Mouse (Mus musculus) hindbrain, embryonic 14.5 days (tissue): ENCODE results near the gene Haus4. TPM values are rescaled to one million over a fixed set of nuclear protein-coding genes. Genes with fewer than 3 reads are reported as not detected.

Source experiments
- polyA plus RNA-seq: library from polyadenylated mRNA; unstranded; fragments of >200 nt; fragmentation: Nextera tagmentation; extraction: Ambion mirVana; gene quantifications from 2 replicates; pipeline ENCODE4 v1.2.1, GENCODE M21; 2014

The Haus4 gene
- polyA plus RNA-seq, 1 experiment from 2014 or later: 15.3 TPM

Other genes with a start within 250 kb of the Haus4 start
- 57.1 and 66.0 TPM in 2 replicates for gene Oxa1l, start 193.8 kb downstream of the Haus4 start, polyA plus RNA-seq
- gene Slc7a7, start 136.8 kb downstream of the Haus4 start, polyA plus RNA-seq: 4.5 and 6.2 TPM in 2 replicates
- gene Mrpl52, start 127.7 kb downstream of the Haus4 start, polyA plus RNA-seq: 245 and 308 TPM in 2 replicates
- 43.6 and 47.3 TPM in 2 replicates for gene Mmp14, start 123.0 kb downstream of the Haus4 start, polyA plus RNA-seq
- gene Lrp10, start 90.5 kb downstream of the Haus4 start, polyA plus RNA-seq: 29.2 and 30.8 TPM in 2 replicates
- 32.5 and 41.1 TPM in 2 replicates for gene Rem2, start 78.5 kb downstream of the Haus4 start, polyA plus RNA-seq
- 90.0 and 99.7 TPM in 2 replicates for gene Prmt5, start 37.1 kb downstream of the Haus4 start, polyA plus RNA-seq
- 3.2 and 5.0 TPM in 2 replicates for gene Ajuba, start 22.9 kb upstream of the Haus4 start, polyA plus RNA-seq
- 3.1 and 3.7 TPM in 2 replicates for gene 4931414P19Rik, start 51.4 kb upstream of the Haus4 start, polyA plus RNA-seq
- gene Psmb5, start 63.4 kb upstream of the Haus4 start, polyA plus RNA-seq: 422 and 425 TPM in 2 replicates
- 0.16 TPM in 1 of 2 replicates, not detected in the other for gene Psmb11, start 66.8 kb upstream of the Haus4 start, polyA plus RNA-seq
- gene Gm17606, start 86.3 kb upstream of the Haus4 start, polyA plus RNA-seq: not detected in 2 replicates
- 10.5 and 12.2 TPM in 2 replicates for gene Cdh24, start 86.7 kb upstream of the Haus4 start, polyA plus RNA-seq
- gene 1700123O20Rik, start 131.6 kb upstream of the Haus4 start, polyA plus RNA-seq: 67.1 and 71.2 TPM in 2 replicates
- gene Acin1, start 132.3 kb upstream of the Haus4 start, polyA plus RNA-seq: 98.2 and 99.1 TPM in 2 replicates
- 0.21 and 0.29 TPM in 2 replicates for gene Gm29776, start 144.2 kb upstream of the Haus4 start, polyA plus RNA-seq
- gene Cebpe, start 157.6 kb upstream of the Haus4 start, polyA plus RNA-seq: not detected in 2 replicates
- 9.8 and 10.7 TPM in 2 replicates for gene Slc7a8, start 227.3 kb upstream of the Haus4 start, polyA plus RNA-seq